Mouse (Mus musculus): ENCODE results near the gene Emilin3.
"Not testable (repeated sequence)": the region's sequence is repeated elsewhere in the genome, so short reads cannot be mapped to it uniquely, and the experiment has no call there.

DNA sequence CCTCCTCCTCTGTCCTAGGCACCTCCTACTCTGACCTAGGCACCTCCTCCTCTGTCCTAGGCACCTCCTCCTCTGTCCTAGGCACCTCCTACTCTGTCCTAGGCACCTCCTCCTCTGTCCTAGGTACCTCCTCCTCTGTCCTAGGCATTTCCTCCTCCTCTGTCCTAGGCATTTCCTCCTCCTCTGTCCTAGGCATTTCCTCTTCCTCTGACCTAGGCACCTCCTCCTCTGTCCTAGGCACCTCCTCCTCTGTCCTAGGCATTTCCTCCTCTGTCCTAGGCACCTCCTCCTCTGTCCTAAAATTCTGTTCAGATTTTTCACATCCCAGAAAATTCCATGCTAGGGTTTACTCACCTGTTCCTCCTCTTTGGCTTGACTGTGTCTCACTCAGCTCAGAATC is 45.7 kb upstream of the Emilin3 start:
- TF ChIP-seq CTCF (IDR thresholded peaks at IDR 0.05; ENCODE audit: borderline replicate concordance, insufficient read depth, low read depth, low read length); POLR2A (IDR thresholded peaks at IDR 0.05; ENCODE audit: borderline replicate concordance, insufficient read depth, low read length): not testable (repeated sequence)

Data from cerebellum, adult 2 months (tissue).